Mouse (Mus musculus): ENCODE measurements around the gene Pln. TPM values are rescaled to one million over a fixed set of nuclear protein-coding genes. Genes with fewer than 3 reads are reported as not detected.

Gene Pln
- polyA plus RNA-seq, 1 experiment: 109 TPM

DNA sequence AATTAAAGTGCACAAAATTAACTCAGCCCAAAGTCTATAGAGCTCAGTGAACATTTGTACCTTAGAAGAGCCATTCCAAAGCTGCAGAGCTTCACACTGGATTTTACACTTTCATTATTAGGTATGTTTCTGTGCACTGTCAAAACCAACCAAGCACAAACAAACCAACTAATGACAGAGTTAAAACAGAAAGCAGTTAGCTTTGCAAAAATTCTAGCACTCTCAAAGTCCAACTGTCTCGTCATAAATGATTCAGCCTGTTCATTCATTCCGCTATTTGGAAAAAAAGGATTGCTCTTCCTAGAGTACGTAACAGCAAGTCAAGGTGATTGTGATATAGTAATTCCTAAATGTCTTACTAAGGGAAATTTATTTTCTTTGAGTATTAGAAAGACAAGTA lies 21.5 kb downstream of the Pln start:
- Histone ChIP-seq H3K27ac (ENCODE audit: control insufficient read depth, insufficient read depth, low read depth, low read length) (no peak overlapping the region), H3K4me3 (ENCODE audit: control insufficient read depth, low read depth, low read length) (no peak overlapping the region), H3K27me3 (ENCODE audit: control insufficient read depth, insufficient read depth, low read length) (no peaks in the 10 kb centered on the region), H3K4me1 (ENCODE audit: control insufficient read depth, insufficient read depth, low read length) (no peaks in the 10 kb centered on the region), H3K36me3 (ENCODE audit: control insufficient read depth, insufficient read depth, low read length) (0 out of 2 replicates have a peak, but pooled peaks cover 1% of the 10 kb centered on the region)
- TF ChIP-seq CTCF (IDR thresholded peaks at IDR 0.05; ENCODE audit: control insufficient read depth, insufficient read depth, insufficient replicate concordance, low read depth, low read length) (no peak), POLR2A (IDR thresholded peaks at IDR 0.05; ENCODE audit: control insufficient read depth, low read depth, low read length) (no peak)

DNA sequence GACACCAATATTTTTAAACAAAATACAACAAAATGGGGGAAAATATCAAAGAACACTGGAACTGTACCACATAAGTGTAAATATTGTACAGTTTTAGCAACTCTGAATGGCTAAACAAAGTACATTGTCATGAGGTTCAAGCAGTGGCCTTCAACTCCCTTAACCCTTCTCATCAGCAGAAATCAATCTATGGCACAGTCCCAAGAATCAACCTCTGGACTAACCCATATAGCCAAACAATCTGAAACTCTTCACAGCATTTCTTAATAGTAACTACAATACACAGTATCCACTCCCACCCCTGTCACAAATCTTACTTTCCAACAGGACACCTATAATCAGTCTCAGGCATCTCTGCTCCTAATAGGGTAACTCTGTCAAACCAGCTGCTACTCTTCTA lies 26.8 kb downstream of the Pln start:
- H3K4me3 ChIP-seq (ENCODE audit: control insufficient read depth, low read depth, low read length): no peak overlapping the region
- TF ChIP-seq POLR2A (IDR thresholded peaks at IDR 0.05; ENCODE audit: control insufficient read depth, low read depth, low read length) (no peak), CTCF (IDR thresholded peaks at IDR 0.05; ENCODE audit: control insufficient read depth, insufficient read depth, insufficient replicate concordance, low read depth, low read length) (no peak)
- H3K4me1 ChIP-seq (ENCODE audit: control insufficient read depth, insufficient read depth, low read length): no peaks in the 10 kb centered on the region
- no peaks in the 10 kb centered on the region for H3K36me3 ChIP-seq (ENCODE audit: control insufficient read depth, insufficient read depth, low read length)
- no peak overlapping the region for H3K27ac ChIP-seq (ENCODE audit: control insufficient read depth, insufficient read depth, low read depth, low read length)
- H3K27me3 ChIP-seq (ENCODE audit: control insufficient read depth, insufficient read depth, low read length): no peaks in the 10 kb centered on the region

DNA sequence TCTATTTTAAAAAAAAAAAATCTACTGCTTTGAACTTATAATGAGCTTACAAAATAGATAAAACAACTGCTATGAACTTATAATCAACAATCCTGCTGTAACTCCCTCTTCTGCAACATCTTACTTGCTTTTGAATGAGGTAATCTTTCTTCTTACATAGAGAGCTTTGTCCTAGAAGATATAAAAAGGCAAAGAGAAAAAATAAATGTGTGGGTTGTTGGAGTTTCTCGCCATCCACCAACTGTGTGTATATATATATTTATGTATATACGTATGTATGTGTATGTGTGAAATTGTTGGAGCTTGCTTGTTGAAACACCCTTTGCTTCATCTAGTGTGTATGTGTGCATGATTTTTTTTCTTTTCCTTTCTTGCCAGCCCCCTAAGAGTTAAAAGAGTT lies 29.8 kb downstream of the Pln start:
- TF ChIP-seq CTCF (IDR thresholded peaks at IDR 0.05; ENCODE audit: control insufficient read depth, insufficient read depth, insufficient replicate concordance, low read depth, low read length): no peak
- TF ChIP-seq POLR2A (IDR thresholded peaks at IDR 0.05; ENCODE audit: control insufficient read depth, low read depth, low read length): no peak
- Histone ChIP-seq H3K27me3 (ENCODE audit: control insufficient read depth, insufficient read depth, low read length) (no peaks in the 10 kb centered on the region), H3K36me3 (ENCODE audit: control insufficient read depth, insufficient read depth, low read length) (no peaks in the 10 kb centered on the region), H3K4me3 (ENCODE audit: control insufficient read depth, low read depth, low read length) (no peak overlapping the region), H3K27ac (ENCODE audit: control insufficient read depth, insufficient read depth, low read depth, low read length) (no peak overlapping the region), H3K4me1 (ENCODE audit: control insufficient read depth, insufficient read depth, low read length) (no peaks in the 10 kb centered on the region)

DNA sequence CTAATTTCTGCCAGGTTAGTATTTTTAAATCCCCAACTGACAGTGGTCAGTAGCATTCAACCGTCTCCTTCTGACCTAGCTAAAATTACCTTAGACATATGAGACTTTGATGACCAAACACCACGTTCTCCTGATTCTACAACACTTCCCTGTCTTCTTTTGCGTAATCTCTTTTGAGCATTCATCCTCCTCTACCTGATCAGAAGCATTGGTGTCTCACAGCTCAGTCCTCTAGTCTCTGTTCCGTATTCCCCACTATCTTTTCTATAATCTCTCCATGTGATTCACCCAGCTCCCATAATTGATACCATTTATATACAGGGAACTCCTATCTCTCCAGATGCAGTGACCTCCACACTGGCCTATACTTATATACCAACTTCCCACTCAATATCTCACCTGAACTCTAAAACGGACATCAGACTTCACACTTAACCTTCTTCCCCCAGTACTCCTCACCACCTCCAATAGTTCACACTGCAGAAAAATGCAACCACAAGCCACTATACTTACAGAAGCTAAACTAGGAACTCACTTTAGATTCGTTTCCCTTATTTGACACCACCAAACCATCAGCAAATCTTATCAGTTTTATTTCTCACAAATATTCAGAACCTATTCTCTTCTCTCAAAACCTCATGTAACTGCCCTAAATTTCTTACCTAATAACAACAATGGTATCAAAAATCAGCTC lies 36.6 kb downstream of the Pln start:
- Histone ChIP-seq H3K36me3 (ENCODE audit: control insufficient read depth, insufficient read depth, low read length) (no peaks in the 10 kb centered on the region), H3K4me1 (ENCODE audit: control insufficient read depth, insufficient read depth, low read length) (peaks cover 2% of the 10 kb centered on the region), H3K4me3 (ENCODE audit: control insufficient read depth, low read depth, low read length) (no peak overlapping the region), H3K27me3 (ENCODE audit: control insufficient read depth, insufficient read depth, low read length) (no peaks in the 10 kb centered on the region), H3K27ac (ENCODE audit: control insufficient read depth, insufficient read depth, low read depth, low read length) (no peak overlapping the region)
- TF ChIP-seq POLR2A (IDR thresholded peaks at IDR 0.05; ENCODE audit: control insufficient read depth, low read depth, low read length) (no peak), CTCF (IDR thresholded peaks at IDR 0.05; ENCODE audit: control insufficient read depth, insufficient read depth, insufficient replicate concordance, low read depth, low read length) (no peak)

DNA sequence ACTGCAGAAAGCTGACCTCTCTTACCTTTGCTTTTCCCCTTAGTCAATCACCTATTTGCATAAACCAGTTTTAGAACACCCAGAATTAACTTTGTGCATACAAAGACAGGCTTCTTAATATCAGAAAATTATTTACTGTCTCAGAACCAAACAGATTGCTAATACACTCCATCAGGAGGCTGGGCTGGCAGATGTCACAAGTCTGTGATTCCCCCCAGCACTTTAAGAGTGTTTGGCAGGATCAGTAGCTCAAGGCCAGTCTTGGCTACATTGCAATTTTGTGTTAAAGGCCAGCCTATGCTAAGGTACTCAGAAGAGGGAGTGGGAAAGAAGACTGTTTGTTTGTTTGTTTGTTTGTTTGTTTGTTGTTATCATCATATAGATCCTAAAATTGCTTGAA lies 39.6 kb downstream of the Pln start:
- H3K27ac ChIP-seq (ENCODE audit: control insufficient read depth, insufficient read depth, low read depth, low read length): no peak overlapping the region
- no peaks in the 10 kb centered on the region for H3K36me3 ChIP-seq (ENCODE audit: control insufficient read depth, insufficient read depth, low read length)
- TF ChIP-seq CTCF (IDR thresholded peaks at IDR 0.05; ENCODE audit: control insufficient read depth, insufficient read depth, insufficient replicate concordance, low read depth, low read length) (no peak), POLR2A (IDR thresholded peaks at IDR 0.05; ENCODE audit: control insufficient read depth, low read depth, low read length) (no peak)
- H3K4me1 ChIP-seq (ENCODE audit: control insufficient read depth, insufficient read depth, low read length): peaks cover 4% of the 10 kb centered on the region
- H3K4me3 ChIP-seq (ENCODE audit: control insufficient read depth, low read depth, low read length): no peak overlapping the region
- H3K27me3 ChIP-seq (ENCODE audit: control insufficient read depth, insufficient read depth, low read length): no peaks in the 10 kb centered on the region

DNA sequence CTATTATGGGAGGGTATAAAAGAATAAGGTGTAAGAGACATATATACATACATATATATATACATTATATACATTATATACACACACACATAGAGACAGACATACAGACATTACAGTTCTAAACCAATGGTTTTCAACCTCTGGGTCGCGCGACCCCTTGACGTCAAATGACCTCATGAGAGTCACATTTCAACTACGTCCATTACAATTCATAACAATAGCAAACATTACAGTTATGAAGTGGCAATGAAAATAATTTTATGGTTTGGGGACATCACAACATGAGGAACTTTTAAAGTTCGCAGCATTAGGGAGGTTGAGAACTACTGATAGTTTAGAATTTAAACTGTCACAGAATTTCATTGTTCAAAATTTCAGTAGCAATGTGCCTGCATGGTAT lies 40.8 kb downstream of the Pln start:
- H3K27me3 ChIP-seq (ENCODE audit: control insufficient read depth, insufficient read depth, low read length): no peaks in the 10 kb centered on the region
- H3K4me3 ChIP-seq (ENCODE audit: control insufficient read depth, low read depth, low read length): no peak overlapping the region
- peaks cover 4% of the 10 kb centered on the region for H3K4me1 ChIP-seq (ENCODE audit: control insufficient read depth, insufficient read depth, low read length)
- H3K27ac ChIP-seq (ENCODE audit: control insufficient read depth, insufficient read depth, low read depth, low read length): no peak overlapping the region
- TF ChIP-seq POLR2A (IDR thresholded peaks at IDR 0.05; ENCODE audit: control insufficient read depth, low read depth, low read length): no peak
- TF ChIP-seq CTCF (IDR thresholded peaks at IDR 0.05; ENCODE audit: control insufficient read depth, insufficient read depth, insufficient replicate concordance, low read depth, low read length): no peak
- H3K36me3 ChIP-seq (ENCODE audit: control insufficient read depth, insufficient read depth, low read length): no peaks in the 10 kb centered on the region

DNA sequence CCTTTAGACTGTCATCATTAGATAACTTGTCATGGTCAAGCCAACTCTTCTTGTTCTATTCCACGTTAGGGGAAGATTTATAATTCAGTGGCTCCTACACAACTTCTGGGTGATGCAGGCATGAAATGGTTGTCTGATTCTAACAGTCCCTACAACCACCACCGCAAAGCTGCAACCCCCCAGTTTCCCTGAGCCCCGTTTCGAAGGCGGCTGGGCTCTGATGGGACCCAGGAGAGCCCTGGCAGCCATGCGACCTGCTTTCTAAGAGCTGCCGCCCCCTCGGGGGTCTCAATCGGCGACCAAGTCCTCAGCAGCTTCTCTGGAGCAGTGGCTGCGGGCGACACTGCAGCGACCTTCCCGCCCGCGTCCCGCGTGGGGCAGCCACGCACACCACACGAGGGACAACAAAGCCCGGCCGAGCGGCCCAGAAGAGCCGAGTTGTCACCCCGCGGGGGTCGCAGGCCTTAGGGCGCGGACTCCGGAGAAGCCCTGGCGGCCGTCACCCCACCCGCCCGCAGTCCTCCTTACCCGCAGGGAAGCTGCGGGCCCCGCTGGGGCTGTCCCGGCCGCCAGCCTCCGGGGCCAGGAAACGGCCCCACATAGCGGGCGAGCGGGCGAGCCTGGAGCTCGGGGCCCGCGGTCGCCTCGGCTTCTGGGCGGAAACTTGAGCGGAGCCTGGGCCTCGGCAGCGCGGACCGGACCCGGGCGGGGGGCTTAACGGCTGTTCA lies 41.7 kb downstream of the Pln start:
- peaks cover 4% of the 10 kb centered on the region for H3K4me1 ChIP-seq (ENCODE audit: control insufficient read depth, insufficient read depth, low read length)
- no peak for TF ChIP-seq CTCF (IDR thresholded peaks at IDR 0.05; ENCODE audit: control insufficient read depth, insufficient read depth, insufficient replicate concordance, low read depth, low read length)
- no peaks in the 10 kb centered on the region for H3K36me3 ChIP-seq (ENCODE audit: control insufficient read depth, insufficient read depth, low read length)
- H3K4me3 ChIP-seq (ENCODE audit: control insufficient read depth, low read depth, low read length): peak overlapping the region; percentile 95
- H3K27me3 ChIP-seq (ENCODE audit: control insufficient read depth, insufficient read depth, low read length): no peaks in the 10 kb centered on the region
- peak overlapping the region; percentile 93 for H3K27ac ChIP-seq (ENCODE audit: control insufficient read depth, insufficient read depth, low read depth, low read length)
